Mouse (Mus musculus): ENCODE measurements at regions not wholly inside any gene's neighbourhood (a gene's known extent, or its start where the extent isn't known, plus 50 kb on each side); places are given as distances from the start of the nearest gene placed in this dataset.

GRCm38 (mm10) chr2:103192591-103192990 lies 110.5 kb downstream of the Ehf start:
- no peak for ATAC-seq (ENCODE audit: low FRiP score, low TSS enrichment)
- WGBS: 77% methylated on average over 4 of the region's 4 CpGs
- H3K4me3 ChIP-seq (ENCODE audit: low read length): no peak overlapping the region
- H3K4me2 ChIP-seq (replicated peaks; ENCODE audit: low read depth, low read length): no peak overlapping the region
- H3K9me3 ChIP-seq (ENCODE audit: low read length): 0 out of 2 replicates have a peak, but pooled peaks cover 5% of the 10 kb centered on the region
- H3K27me3 ChIP-seq (ENCODE audit: insufficient read depth, low read length): no peaks in the 10 kb centered on the region
- H3K27ac ChIP-seq (ENCODE audit: low read length): no peak overlapping the region
- no peaks in the 10 kb centered on the region for H3K4me1 ChIP-seq (ENCODE audit: insufficient read depth, low read length)
- H3K9ac ChIP-seq (replicated peaks; ENCODE audit: low read length): no peak overlapping the region
- H3K36me3 ChIP-seq (ENCODE audit: insufficient read depth, low read length): no peaks in the 10 kb centered on the region

GRCm38 (mm10) chr2:103200313-103200712 lies 102.8 kb downstream of the Ehf start:
- H3K9ac ChIP-seq (replicated peaks; ENCODE audit: low read length): no peak overlapping the region
- H3K27ac ChIP-seq (ENCODE audit: low read length): no peak overlapping the region
- H3K36me3 ChIP-seq (ENCODE audit: insufficient read depth, low read length): no peaks in the 10 kb centered on the region
- no peak for ATAC-seq (ENCODE audit: low FRiP score, low TSS enrichment)
- H3K27me3 ChIP-seq (ENCODE audit: insufficient read depth, low read length): no peaks in the 10 kb centered on the region
- no peak overlapping the region for H3K4me2 ChIP-seq (replicated peaks; ENCODE audit: low read depth, low read length)
- no peak overlapping the region for H3K4me3 ChIP-seq (ENCODE audit: low read length)
- H3K9me3 ChIP-seq (ENCODE audit: low read length): no peaks in the 10 kb centered on the region
- WGBS: 85% methylated on average over 6 of the region's 6 CpGs
- no peaks in the 10 kb centered on the region for H3K4me1 ChIP-seq (ENCODE audit: insufficient read depth, low read length)

- H3K9ac ChIP-seq (replicated peaks; ENCODE audit: low read length): no peak overlapping the region
- H3K27me3 ChIP-seq (ENCODE audit: insufficient read depth, low read length): no peaks in the 10 kb centered on the region
- no peak overlapping the region for H3K4me2 ChIP-seq (replicated peaks; ENCODE audit: low read depth, low read length)
- H3K36me3 ChIP-seq (ENCODE audit: insufficient read depth, low read length): no peaks in the 10 kb centered on the region
- ATAC-seq (ENCODE audit: low FRiP score, low TSS enrichment): no peak
- H3K9me3 ChIP-seq (ENCODE audit: low read length): no peaks in the 10 kb centered on the region
- H3K4me1 ChIP-seq (ENCODE audit: insufficient read depth, low read length): no peaks in the 10 kb centered on the region
- H3K27ac ChIP-seq (ENCODE audit: low read length): no peak overlapping the region
- WGBS: 58% methylated on average over 8 of the region's 8 CpGs
- H3K4me3 ChIP-seq (ENCODE audit: low read length): no peak overlapping the region
Measured at GRCm38 (mm10) chr2:103205046-103205445, 98.0 kb downstream of the Ehf start.

GRCm38 (mm10) chr2:103208370-103208769 lies 94.7 kb downstream of the Ehf start:
- 96% methylated on average over 5 of the region's 5 CpGs for WGBS
- no peak overlapping the region for H3K4me3 ChIP-seq (ENCODE audit: low read length)
- ATAC-seq (ENCODE audit: low FRiP score, low TSS enrichment): no peak
- H3K27ac ChIP-seq (ENCODE audit: low read length): no peak overlapping the region
- no peak overlapping the region for H3K9ac ChIP-seq (replicated peaks; ENCODE audit: low read length)
- H3K4me1 ChIP-seq (ENCODE audit: insufficient read depth, low read length): no peaks in the 10 kb centered on the region
- no peaks in the 10 kb centered on the region for H3K27me3 ChIP-seq (ENCODE audit: insufficient read depth, low read length)
- H3K9me3 ChIP-seq (ENCODE audit: low read length): no peaks in the 10 kb centered on the region
- H3K4me2 ChIP-seq (replicated peaks; ENCODE audit: low read depth, low read length): no peak overlapping the region
- no peaks in the 10 kb centered on the region for H3K36me3 ChIP-seq (ENCODE audit: insufficient read depth, low read length)

- H3K27me3 ChIP-seq (ENCODE audit: insufficient read depth, low read length): no peaks in the 10 kb centered on the region
- 83% methylated on average over 2 of the region's 2 CpGs for WGBS
- H3K4me1 ChIP-seq (ENCODE audit: insufficient read depth, low read length): no peaks in the 10 kb centered on the region
- ATAC-seq (ENCODE audit: low FRiP score, low TSS enrichment): no peak
- H3K36me3 ChIP-seq (ENCODE audit: insufficient read depth, low read length): no peaks in the 10 kb centered on the region
- no peak overlapping the region for H3K9ac ChIP-seq (replicated peaks; ENCODE audit: low read length)
- no peak overlapping the region for H3K27ac ChIP-seq (ENCODE audit: low read length)
- H3K4me2 ChIP-seq (replicated peaks; ENCODE audit: low read depth, low read length): no peak overlapping the region
- no peaks in the 10 kb centered on the region for H3K9me3 ChIP-seq (ENCODE audit: low read length)
- H3K4me3 ChIP-seq (ENCODE audit: low read length): no peak overlapping the region
Measured at GRCm38 (mm10) chr2:103209056-103209455, 94.0 kb downstream of the Ehf start.

GRCm38 (mm10) chr2:103209512-103209981 lies 93.5 kb downstream of the Ehf start:
- Histone ChIP-seq H3K9ac (replicated peaks; ENCODE audit: low read length) (no peak overlapping the region), H3K27ac (ENCODE audit: low read length) (no peak overlapping the region), H3K27me3 (ENCODE audit: insufficient read depth, low read length) (no peaks in the 10 kb centered on the region), H3K36me3 (ENCODE audit: insufficient read depth, low read length) (no peaks in the 10 kb centered on the region), H3K4me1 (ENCODE audit: insufficient read depth, low read length) (no peaks in the 10 kb centered on the region), H3K4me3 (ENCODE audit: low read length) (no peak overlapping the region), H3K9me3 (ENCODE audit: low read length) (no peaks in the 10 kb centered on the region), H3K4me2 (replicated peaks; ENCODE audit: low read depth, low read length) (no peak overlapping the region)
- no peak for ATAC-seq (ENCODE audit: low FRiP score, low TSS enrichment)
- 78% methylated on average over 6 of the region's 6 CpGs for WGBS

GRCm38 (mm10) chr2:103211179-103211578 lies 91.9 kb downstream of the Ehf start:
- Histone ChIP-seq H3K9me3 (ENCODE audit: low read length) (no peaks in the 10 kb centered on the region), H3K36me3 (ENCODE audit: insufficient read depth, low read length) (no peaks in the 10 kb centered on the region), H3K9ac (replicated peaks; ENCODE audit: low read length) (no peak overlapping the region), H3K4me3 (ENCODE audit: low read length) (no peak overlapping the region), H3K4me2 (replicated peaks; ENCODE audit: low read depth, low read length) (no peak overlapping the region), H3K27me3 (ENCODE audit: insufficient read depth, low read length) (no peaks in the 10 kb centered on the region), H3K27ac (ENCODE audit: low read length) (no peak overlapping the region), H3K4me1 (ENCODE audit: insufficient read depth, low read length) (no peaks in the 10 kb centered on the region)
- WGBS: 47% methylated on average over 3 of the region's 3 CpGs
- ATAC-seq (ENCODE audit: low FRiP score, low TSS enrichment): no peak

Measured in kidney, embryonic 16.5 days (tissue).